Mouse (Mus musculus): ENCODE measurements around the gene Smarca5. TPM values are rescaled to one million over a fixed set of nuclear protein-coding genes. Genes with fewer than 3 reads are reported as not detected.

Gene Smarca5
- total and polyA plus RNA-seq, 3 experiments = 45.1 to 186 (median 182) TPM

GRCm38 (mm10) chr8:80772732-80773460 lies 33.6 kb upstream of the Smarca5 start:
- Histone ChIP-seq H3K27me3 (ENCODE audit: insufficient read depth, low read length) (no peaks in the 10 kb centered on the region), H3K4me1 (ENCODE audit: insufficient read depth, low read depth, low read length) (no peaks in the 10 kb centered on the region), H3K9me3 (replicated peaks) (no peaks in the 10 kb centered on the region), H3K36me3 (replicated peaks) (peaks cover 36% of the 10 kb centered on the region), H3K4me3 (ENCODE audit: low read depth, low read length) (no peak overlapping the region)
- no peak for DNase-seq (ENCODE audit: low spot score)
- no peak for ATAC-seq (ENCODE audit: extremely low read depth, insufficient number of reproducible peaks, low FRiP score, poor library complexity, severe bottlenecking)
- TF ChIP-seq CTCF (IDR thresholded peaks at IDR 0.05; ENCODE audit: low read depth, low read length) = no peak
- TF ChIP-seq GATA2 (IDR thresholded peaks at IDR 0.05; ENCODE audit: borderline replicate concordance, low read depth, low read length) = no peak
- no peak for TF ChIP-seq GATA1 (IDR thresholded peaks at IDR 0.05; ENCODE audit: borderline replicate concordance, low read length)
- no peak for TF ChIP-seq POLR2AphosphoS5 (IDR thresholded peaks at IDR 0.05; ENCODE audit: insufficient replicate concordance, low read depth, low read length)
- TF ChIP-seq TAL1 (conservative IDR thresholded peaks at IDR 0.05; ENCODE audit: low read depth, low read length) = no peak

- H3K9me3 ChIP-seq (replicated peaks) = no peaks in the 10 kb centered on the region
- TF ChIP-seq POLR2AphosphoS5 (IDR thresholded peaks at IDR 0.05; ENCODE audit: insufficient replicate concordance, low read depth, low read length) = no peak
- TF ChIP-seq TAL1 (conservative IDR thresholded peaks at IDR 0.05; ENCODE audit: low read depth, low read length) = no peak
- TF ChIP-seq GATA2 (IDR thresholded peaks at IDR 0.05; ENCODE audit: borderline replicate concordance, low read depth, low read length) = no peak
- TF ChIP-seq GATA1 (IDR thresholded peaks at IDR 0.05; ENCODE audit: borderline replicate concordance, low read length) = no peak
- no peak for TF ChIP-seq CTCF (IDR thresholded peaks at IDR 0.05; ENCODE audit: low read depth, low read length)
- no peaks in the 10 kb centered on the region for H3K27me3 ChIP-seq (ENCODE audit: insufficient read depth, low read length)
- no peaks in the 10 kb centered on the region for H3K4me1 ChIP-seq (ENCODE audit: insufficient read depth, low read depth, low read length)
- H3K4me3 ChIP-seq (ENCODE audit: low read depth, low read length) = no peak overlapping the region
- ATAC-seq (ENCODE audit: extremely low read depth, insufficient number of reproducible peaks, low FRiP score, poor library complexity, severe bottlenecking) (no peak), DNase-seq (ENCODE audit: low spot score) (no peak)
- peaks cover 35% of the 10 kb centered on the region for H3K36me3 ChIP-seq (replicated peaks)
Measured at GRCm38 (mm10) chr8:80768451-80768850, 29.2 kb upstream of the Smarca5 start.

GRCm38 (mm10) chr8:80753017-80753715 lies 13.9 kb upstream of the Smarca5 start:
- Histone ChIP-seq H3K4me1 (ENCODE audit: insufficient read depth, low read depth, low read length) (peaks cover 6% of the 10 kb centered on the region), H3K4me3 (ENCODE audit: low read depth, low read length) (no peak overlapping the region), H3K9me3 (replicated peaks) (no peaks in the 10 kb centered on the region), H3K36me3 (replicated peaks) (no peaks in the 10 kb centered on the region), H3K27me3 (ENCODE audit: insufficient read depth, low read length) (peaks cover 3% of the 10 kb centered on the region; the same call in 1 of the 2 replicates)
- TF ChIP-seq CTCF (IDR thresholded peaks at IDR 0.05; ENCODE audit: low read depth, low read length) (peak; percentile 64), GATA2 (IDR thresholded peaks at IDR 0.05; ENCODE audit: borderline replicate concordance, low read depth, low read length) (no peak)
- DNase-seq (ENCODE audit: low spot score) = peak; percentile 20
- ATAC-seq (ENCODE audit: extremely low read depth, insufficient number of reproducible peaks, low FRiP score, poor library complexity, severe bottlenecking) = no peak

GRCm38 (mm10) chr8:80752429-80752828 lies 13.1 kb upstream of the Smarca5 start:
- no peak for TF ChIP-seq TAL1 (conservative IDR thresholded peaks at IDR 0.05; ENCODE audit: low read depth, low read length)
- no peak for TF ChIP-seq GATA1 (IDR thresholded peaks at IDR 0.05; ENCODE audit: borderline replicate concordance, low read length)
- no peak for TF ChIP-seq CTCF (IDR thresholded peaks at IDR 0.05; ENCODE audit: low read depth, low read length)
- DNase-seq (ENCODE audit: low spot score) (no peak), ATAC-seq (ENCODE audit: extremely low read depth, insufficient number of reproducible peaks, low FRiP score, poor library complexity, severe bottlenecking) (no peak)
- no peaks in the 10 kb centered on the region for H3K9me3 ChIP-seq (replicated peaks)
- no peaks in the 10 kb centered on the region for H3K36me3 ChIP-seq (replicated peaks)
- peaks cover 6% of the 10 kb centered on the region for H3K4me1 ChIP-seq (ENCODE audit: insufficient read depth, low read depth, low read length)
- H3K4me3 ChIP-seq (ENCODE audit: low read depth, low read length) = no peak overlapping the region
- H3K27me3 ChIP-seq (ENCODE audit: insufficient read depth, low read length) = peaks cover 3% of the 10 kb centered on the region; the same call in 1 of the 2 replicates

GRCm38 (mm10) chr8:80749091-80749490 lies 9.8 kb upstream of the Smarca5 start:
- no peak for TF ChIP-seq CTCF (IDR thresholded peaks at IDR 0.05; ENCODE audit: low read depth, low read length)
- no peak for TF ChIP-seq TAL1 (conservative IDR thresholded peaks at IDR 0.05; ENCODE audit: low read depth, low read length)
- TF ChIP-seq GATA2 (IDR thresholded peaks at IDR 0.05; ENCODE audit: borderline replicate concordance, low read depth, low read length) = no peak
- no peak for TF ChIP-seq POLR2AphosphoS5 (IDR thresholded peaks at IDR 0.05; ENCODE audit: insufficient replicate concordance, low read depth, low read length)
- no peak for TF ChIP-seq GATA1 (IDR thresholded peaks at IDR 0.05; ENCODE audit: borderline replicate concordance, low read length)
- peaks cover 3% of the 10 kb centered on the region; the same call in 1 of the 2 replicates for H3K27me3 ChIP-seq (ENCODE audit: insufficient read depth, low read length)
- no peaks in the 10 kb centered on the region for H3K9me3 ChIP-seq (replicated peaks)
- DNase-seq (ENCODE audit: low spot score) (no peak), ATAC-seq (ENCODE audit: extremely low read depth, insufficient number of reproducible peaks, low FRiP score, poor library complexity, severe bottlenecking) (no peak)
- peaks cover 6% of the 10 kb centered on the region for H3K4me1 ChIP-seq (ENCODE audit: insufficient read depth, low read depth, low read length)
- no peak overlapping the region for H3K4me3 ChIP-seq (ENCODE audit: low read depth, low read length)
- no peaks in the 10 kb centered on the region for H3K36me3 ChIP-seq (replicated peaks)

- Histone ChIP-seq H3K4me1 (ENCODE audit: insufficient read depth, low read depth, low read length) (peaks cover 25% of the 10 kb centered on the region), H3K27me3 (ENCODE audit: insufficient read depth, low read length) (no peaks in the 10 kb centered on the region), H3K36me3 (replicated peaks) (peaks cover 12% of the 10 kb centered on the region), H3K9me3 (replicated peaks) (peaks cover 4% of the 10 kb centered on the region), H3K4me3 (ENCODE audit: low read depth, low read length) (peak overlapping the region; percentile 83)
- no peak for ATAC-seq (ENCODE audit: extremely low read depth, insufficient number of reproducible peaks, low FRiP score, poor library complexity, severe bottlenecking)
- no peak for DNase-seq (ENCODE audit: low spot score)
- TF ChIP-seq CTCF (IDR thresholded peaks at IDR 0.05; ENCODE audit: low read depth, low read length) = no peak
Measured at GRCm38 (mm10) chr8:80739932-80740331, 635 bp upstream of the Smarca5 start.
